Mouse (Mus musculus) hindbrain, postnatal 0 days (tissue): ENCODE results near the gene Onecut3. TPM values are rescaled to one million over a fixed set of nuclear protein-coding genes. Genes with fewer than 3 reads are reported as not detected.

Source experiments
- ATAC-seq: fragments of 200-750 bp; cut with Nextera tagmentation; 2 replicates; pipeline ENCODE4 v1.8.0; 2017; ENCODE audit warnings: mild to moderate bottlenecking, moderate TSS enrichment, moderate library complexity
- DNase-seq: peaks from one replicate; pipeline ENCODE4 v3.0.0-alpha.2; 2015; ENCODE audit warnings: low spot score
- H3K27ac ChIP-seq: fragments of 300-500 bp; sonication (generic); 2 replicates; pipeline ENCODE4 v1.5.1; 2014; ENCODE audit warnings: mild to moderate bottlenecking
- H3K27me3 ChIP-seq: fragments of 300-500 bp; sonication (generic); 2 replicates; pipeline ENCODE4 v1.6.1; 2014; ENCODE audit warnings: low read length, mixed read lengths; ENCODE audit not compliant: insufficient read depth
- H3K36me3 ChIP-seq: fragments of 300-500 bp; sonication (generic); 2 replicates; pipeline ENCODE4 v1.6.1; 2014; ENCODE audit warnings: low read length, mixed read lengths; ENCODE audit not compliant: insufficient read depth
- H3K4me1 ChIP-seq: fragments of 300-500 bp; sonication (generic); 2 replicates; pipeline ENCODE4 v1.6.1; 2014; ENCODE audit warnings: antibody characterized with exemption, low read length, mixed read lengths; ENCODE audit not compliant: insufficient read depth
- H3K4me2 ChIP-seq: fragments of 300-500 bp; sonication (generic); 2 replicates; pipeline ENCODE4 v1.6.1; 2014; ENCODE audit warnings: low read depth, mild to moderate bottlenecking, low read length, moderate library complexity, mixed read lengths
- H3K4me3 ChIP-seq: fragments of 300-500 bp; sonication (generic); 2 replicates; pipeline ENCODE4 v1.5.1; 2014; ENCODE audit warnings: low read length
- H3K9ac ChIP-seq: fragments of 300-500 bp; sonication (generic); replicated peaks from 2 replicates; pipeline ENCODE4 v1.6.1; 2014; ENCODE audit warnings: mild to moderate bottlenecking, low read length, moderate library complexity, mixed read lengths
- H3K9me3 ChIP-seq: fragments of 300-500 bp; sonication (generic); 2 replicates; pipeline ENCODE4 v1.6.1; 2016; ENCODE audit warnings: low read length, mixed read lengths
- CTCF ChIP-seq: IDR thresholded peaks from 2 replicates; pipeline ENCODE4 v1.5.1; 2016; ENCODE audit warnings: antibody characterized with exemption, control low read depth, low read depth
- WGBS: fragments of 180-500 bp; shearing (Covaris S2); extraction: QIAGEN DNeasy Blood & Tissue Kit; methylation state at CpG from one replicate; pipeline ENCODE4 v1.1.7; 2014; 5-methylcytosine and 5-hydroxymethylcytosine counted together
- polyA plus RNA-seq: library from polyadenylated mRNA; unstranded; fragments of >200 nt; fragmentation: Nextera tagmentation; extraction: Ambion mirVana; gene quantifications from 2 replicates; pipeline ENCODE4 v1.2.1, GENCODE M21; 2015
- total RNA-seq: library from RNA; depleted of rRNA; stranded (reverse); fragments of >200 nt; gene quantifications from 2 replicates; pipeline ENCODE4 v1.2.3, GENCODE M21; 2014

The Onecut3 gene
- total and polyA plus RNA-seq, 2 experiments from 2014 or later, result 0.74 to 2.5 TPM

- H3K9ac ChIP-seq, result no peak overlapping the region
- no peak for ATAC-seq
- peaks cover 67% of the 10 kb centered on the region for H3K36me3 ChIP-seq
- H3K4me2 ChIP-seq, result no peak overlapping the region
- WGBS, result 88% methylated on average over 15 of the region's 15 CpGs
- H3K27ac ChIP-seq, result no peak overlapping the region
- no peak for TF ChIP-seq CTCF
- no peaks in the 10 kb centered on the region for H3K9me3 ChIP-seq
- no peaks in the 10 kb centered on the region for H3K27me3 ChIP-seq
- no peak overlapping the region for H3K4me3 ChIP-seq
- H3K4me1 ChIP-seq, result no peaks in the 10 kb centered on the region
- no peak for DNase-seq
Measured at GRCm38 (mm10) chr10:80547539-80547938, 52.9 kb downstream of the Onecut3 start.

GRCm38 (mm10) chr10:80548428-80549006 is 53.9 kb downstream of the Onecut3 start:
- no peak overlapping the region for H3K27ac ChIP-seq
- ATAC-seq (peak; percentile 74), DNase-seq (peak; percentile 85)
- WGBS, result 73% methylated on average over 10 of the region's 10 CpGs
- no peak overlapping the region for H3K4me3 ChIP-seq
- H3K36me3 ChIP-seq, result peaks cover 57% of the 10 kb centered on the region
- no peak overlapping the region for H3K9ac ChIP-seq
- no peaks in the 10 kb centered on the region for H3K9me3 ChIP-seq
- TF ChIP-seq CTCF, result peak; percentile 95
- no peak overlapping the region for H3K4me2 ChIP-seq
- H3K4me1 ChIP-seq, result no peaks in the 10 kb centered on the region
- no peaks in the 10 kb centered on the region for H3K27me3 ChIP-seq

GRCm38 (mm10) chr10:80549279-80549678 is 54.6 kb downstream of the Onecut3 start:
- DNase-seq (no peak), ATAC-seq (no peak)
- no peaks in the 10 kb centered on the region for H3K9me3 ChIP-seq
- no peak overlapping the region for H3K4me3 ChIP-seq
- H3K4me1 ChIP-seq, result no peaks in the 10 kb centered on the region
- no peak overlapping the region for H3K9ac ChIP-seq
- no peak overlapping the region for H3K4me2 ChIP-seq
- peaks cover 50% of the 10 kb centered on the region for H3K36me3 ChIP-seq
- H3K27ac ChIP-seq, result no peak overlapping the region
- WGBS, result 86% methylated on average over 21 of the region's 21 CpGs
- no peaks in the 10 kb centered on the region for H3K27me3 ChIP-seq
- no peak for TF ChIP-seq CTCF

GRCm38 (mm10) chr10:80552364-80552763 is 57.7 kb downstream of the Onecut3 start:
- no peak for TF ChIP-seq CTCF
- no peaks in the 10 kb centered on the region for H3K27me3 ChIP-seq
- 60% methylated on average over 9 of the region's 9 CpGs for WGBS

GRCm38 (mm10) chr10:80553575-80553974 is 58.9 kb downstream of the Onecut3 start:
- 92% methylated on average over 8 of the region's 8 CpGs for WGBS
- no peak for TF ChIP-seq CTCF
- ATAC-seq, result no peak

More at GRCm38 (mm10) chr10:80552364-80552763, 57.7 kb downstream of the Onecut3 start:
- no peak overlapping the region for H3K9ac ChIP-seq
- no peak for DNase-seq
- no peaks in the 10 kb centered on the region for H3K9me3 ChIP-seq
- H3K27ac ChIP-seq, result no peak overlapping the region
- H3K4me2 ChIP-seq, result no peak overlapping the region
- no peaks in the 10 kb centered on the region for H3K4me1 ChIP-seq
- no peak overlapping the region for H3K4me3 ChIP-seq
- peaks cover 20% of the 10 kb centered on the region; the same call in 1 of the 2 replicates for H3K36me3 ChIP-seq
- no peak for ATAC-seq

GRCm38 (mm10) chr10:80553997-80554396 is 59.4 kb downstream of the Onecut3 start:
- Histone ChIP-seq H3K27ac (no peak overlapping the region), H3K4me2 (no peak overlapping the region), H3K36me3 (peaks cover 15% of the 10 kb centered on the region; the same call in 1 of the 2 replicates), H3K4me3 (no peak overlapping the region), H3K9ac (no peak overlapping the region), H3K27me3 (no peaks in the 10 kb centered on the region), H3K9me3 (no peaks in the 10 kb centered on the region), H3K4me1 (no peaks in the 10 kb centered on the region)
- 93% methylated on average over 6 of the region's 6 CpGs for WGBS
- DNase-seq (no peak), ATAC-seq (no peak)
- TF ChIP-seq CTCF, result no peak

More at GRCm38 (mm10) chr10:80553575-80553974, 58.9 kb downstream of the Onecut3 start:
- H3K4me1 ChIP-seq, result no peaks in the 10 kb centered on the region
- no peaks in the 10 kb centered on the region for H3K9me3 ChIP-seq
- H3K27me3 ChIP-seq, result no peaks in the 10 kb centered on the region
- H3K27ac ChIP-seq, result no peak overlapping the region
- peaks cover 15% of the 10 kb centered on the region; the same call in 1 of the 2 replicates for H3K36me3 ChIP-seq
- no peak overlapping the region for H3K4me3 ChIP-seq
- no peak overlapping the region for H3K9ac ChIP-seq
- DNase-seq, result no peak
- H3K4me2 ChIP-seq, result no peak overlapping the region

GRCm38 (mm10) chr10:80557346-80557965 is 62.8 kb downstream of the Onecut3 start:
- Histone ChIP-seq H3K4me2 (no peak overlapping the region), H3K27ac (no peak overlapping the region), H3K27me3 (no peaks in the 10 kb centered on the region), H3K4me3 (no peak overlapping the region), H3K9ac (0 out of 2 replicates have a peak overlapping the region, but pooled peaks have one; percentile 2), H3K4me1 (peaks cover 9% of the 10 kb centered on the region), H3K36me3 (no peaks in the 10 kb centered on the region), H3K9me3 (no peaks in the 10 kb centered on the region)
- TF ChIP-seq CTCF, result peak; percentile 80
- no peak for ATAC-seq
- DNase-seq, result peak; percentile 85
- WGBS, result 22% methylated on average over 5 of the region's 5 CpGs
